Mouse (Mus musculus) hindbrain, postnatal 0 days (tissue): Measurements from ENCODE around the gene Gm4131. TPM values are rescaled to one million over a fixed set of nuclear protein-coding genes. Genes with fewer than 3 reads are reported as not detected.

Experiments used
- ATAC-seq: fragments of 200-750 bp; cut with Nextera tagmentation; 2 replicates; pipeline ENCODE4 v1.8.0; 2017; ENCODE audit warnings: mild to moderate bottlenecking, moderate TSS enrichment, moderate library complexity
- DNase-seq: peaks from one replicate; pipeline ENCODE4 v3.0.0-alpha.2; 2015; ENCODE audit warnings: low spot score
- H3K27ac ChIP-seq: fragments of 300-500 bp; sonication (generic); 2 replicates; pipeline ENCODE4 v1.5.1; 2014; ENCODE audit warnings: mild to moderate bottlenecking
- H3K27me3 ChIP-seq: fragments of 300-500 bp; sonication (generic); 2 replicates; pipeline ENCODE4 v1.6.1; 2014; ENCODE audit warnings: low read length, mixed read lengths; ENCODE audit not compliant: insufficient read depth
- H3K36me3 ChIP-seq: fragments of 300-500 bp; sonication (generic); 2 replicates; pipeline ENCODE4 v1.6.1; 2014; ENCODE audit warnings: low read length, mixed read lengths; ENCODE audit not compliant: insufficient read depth
- H3K4me1 ChIP-seq: fragments of 300-500 bp; sonication (generic); 2 replicates; pipeline ENCODE4 v1.6.1; 2014; ENCODE audit warnings: antibody characterized with exemption, low read length, mixed read lengths; ENCODE audit not compliant: insufficient read depth
- H3K4me2 ChIP-seq: fragments of 300-500 bp; sonication (generic); 2 replicates; pipeline ENCODE4 v1.6.1; 2014; ENCODE audit warnings: low read depth, mild to moderate bottlenecking, low read length, moderate library complexity, mixed read lengths
- H3K4me3 ChIP-seq: fragments of 300-500 bp; sonication (generic); 2 replicates; pipeline ENCODE4 v1.5.1; 2014; ENCODE audit warnings: low read length
- H3K9ac ChIP-seq: fragments of 300-500 bp; sonication (generic); replicated peaks from 2 replicates; pipeline ENCODE4 v1.6.1; 2014; ENCODE audit warnings: mild to moderate bottlenecking, low read length, moderate library complexity, mixed read lengths
- H3K9me3 ChIP-seq: fragments of 300-500 bp; sonication (generic); 2 replicates; pipeline ENCODE4 v1.6.1; 2016; ENCODE audit warnings: low read length, mixed read lengths
- CTCF ChIP-seq: IDR thresholded peaks from 2 replicates; pipeline ENCODE4 v1.5.1; 2016; ENCODE audit warnings: antibody characterized with exemption, control low read depth, low read depth
- WGBS: fragments of 180-500 bp; shearing (Covaris S2); extraction: QIAGEN DNeasy Blood & Tissue Kit; methylation state at CpG from one replicate; pipeline ENCODE4 v1.1.7; 2014; 5-methylcytosine and 5-hydroxymethylcytosine counted together
- polyA plus RNA-seq: library from polyadenylated mRNA; unstranded; fragments of >200 nt; fragmentation: Nextera tagmentation; extraction: Ambion mirVana; gene quantifications from 2 replicates; pipeline ENCODE4 v1.2.1, GENCODE M21; 2015
- total RNA-seq: library from RNA; depleted of rRNA; stranded (reverse); fragments of >200 nt; gene quantifications from 2 replicates; pipeline ENCODE4 v1.2.3, GENCODE M21; 2014

Gm4131 gene
- total and polyA plus RNA-seq, 2 experiments from 2014 or later, result 0.25 TPM; not detected in 1

- ATAC-seq (no peak), DNase-seq (no peak)
- Histone ChIP-seq H3K9ac (no peak overlapping the region), H3K36me3 (0 out of 2 replicates have a peak, but pooled peaks cover 10% of the 10 kb centered on the region), H3K4me2 (no peak overlapping the region), H3K4me1 (peaks cover 3% of the 10 kb centered on the region; the same call in 1 of the 2 replicates), H3K27ac (peak overlapping the region; percentile 82), H3K27me3 (no peaks in the 10 kb centered on the region), H3K4me3 (no peak overlapping the region), H3K9me3 (no peaks in the 10 kb centered on the region)
- TF ChIP-seq CTCF, result no peak
These were observed 17.9 kb upstream of the Gm4131 start for GRCm38 (mm10) chr14:62584637-62585036.

GRCm38 (mm10) chr14:62581768-62582167 lies 15.0 kb upstream of the Gm4131 start:
- no peak for TF ChIP-seq CTCF
- Histone ChIP-seq H3K27ac (peak overlapping the region; percentile 68), H3K9me3 (no peaks in the 10 kb centered on the region), H3K9ac (no peak overlapping the region), H3K4me3 (no peak overlapping the region), H3K4me2 (no peak overlapping the region), H3K4me1 (peaks cover 3% of the 10 kb centered on the region; the same call in 1 of the 2 replicates), H3K27me3 (no peaks in the 10 kb centered on the region), H3K36me3 (0 out of 2 replicates have a peak, but pooled peaks cover 4% of the 10 kb centered on the region)
- WGBS, result 28% methylated on average over 9 of the region's 9 CpGs
- DNase-seq (no peak), ATAC-seq (no peak)

- Histone ChIP-seq H3K4me1 (peaks cover 3% of the 10 kb centered on the region; the same call in 1 of the 2 replicates), H3K27me3 (no peaks in the 10 kb centered on the region), H3K9ac (no peak overlapping the region), H3K27ac (peak overlapping the region; percentile 68; the same call in 1 of the 2 replicates), H3K9me3 (no peaks in the 10 kb centered on the region), H3K4me2 (no peak overlapping the region), H3K4me3 (no peak overlapping the region), H3K36me3 (0 out of 2 replicates have a peak, but pooled peaks cover 4% of the 10 kb centered on the region)
- whole genome bisulfite sequencing, result 84% methylated on average over 3 of the region's 3 CpGs
- ATAC-seq, result peak; percentile 43; the same call in 1 of the 2 replicates
- no peak for TF ChIP-seq CTCF
- no peak for DNase-seq
These were observed 14.2 kb upstream of the Gm4131 start for GRCm38 (mm10) chr14:62580945-62581344.

GRCm38 (mm10) chr14:62575862-62576261 lies 9.1 kb upstream of the Gm4131 start:
- Histone ChIP-seq H3K27ac (no peak overlapping the region), H3K4me2 (no peak overlapping the region), H3K4me1 (no peaks in the 10 kb centered on the region), H3K4me3 (no peak overlapping the region), H3K36me3 (0 out of 2 replicates have a peak, but pooled peaks cover 4% of the 10 kb centered on the region), H3K9me3 (no peaks in the 10 kb centered on the region), H3K27me3 (no peaks in the 10 kb centered on the region), H3K9ac (no peak overlapping the region)
- ATAC-seq (peak; percentile 66), DNase-seq (peak; percentile 65)
- no peak for TF ChIP-seq CTCF
- 61% methylated on average over 8 of the region's 8 CpGs for WGBS

GRCm38 (mm10) chr14:62574906-62575305 lies 8.2 kb upstream of the Gm4131 start:
- 52% methylated on average over 6 of the region's 6 CpGs for WGBS
- H3K27ac ChIP-seq, result no peak overlapping the region
- H3K9me3 ChIP-seq, result no peaks in the 10 kb centered on the region
- DNase-seq (no peak), ATAC-seq (no peak)
- no peaks in the 10 kb centered on the region for H3K27me3 ChIP-seq
- H3K9ac ChIP-seq, result no peak overlapping the region
- no peak overlapping the region for H3K4me2 ChIP-seq
- 0 out of 2 replicates have a peak, but pooled peaks cover 4% of the 10 kb centered on the region for H3K36me3 ChIP-seq
- H3K4me1 ChIP-seq, result no peaks in the 10 kb centered on the region
- no peak for TF ChIP-seq CTCF
- no peak overlapping the region for H3K4me3 ChIP-seq

GRCm38 (mm10) chr14:62573454-62573853 lies 6.7 kb upstream of the Gm4131 start:
- Histone ChIP-seq H3K27me3 (no peaks in the 10 kb centered on the region), H3K9me3 (no peaks in the 10 kb centered on the region), H3K4me3 (no peak overlapping the region), H3K27ac (no peak overlapping the region), H3K4me1 (no peaks in the 10 kb centered on the region), H3K9ac (no peak overlapping the region), H3K4me2 (no peak overlapping the region), H3K36me3 (no peaks in the 10 kb centered on the region)
- DNase-seq, result no peak
- no peak for TF ChIP-seq CTCF
- ATAC-seq, result no peak
- 24% methylated on average over 2 of the region's 3 CpGs for WGBS

- 64% methylated on average over 4 of the region's 4 CpGs for WGBS
- no peaks in the 10 kb centered on the region for H3K9me3 ChIP-seq
- ATAC-seq (no peak), DNase-seq (no peak)
- H3K27me3 ChIP-seq, result no peaks in the 10 kb centered on the region
- H3K9ac ChIP-seq, result no peak overlapping the region
- no peak overlapping the region for H3K4me2 ChIP-seq
- no peak overlapping the region for H3K4me3 ChIP-seq
- no peaks in the 10 kb centered on the region; the same call in 1 of the 2 replicates for H3K36me3 ChIP-seq
- H3K27ac ChIP-seq, result no peak overlapping the region
- TF ChIP-seq CTCF, result no peak
- no peaks in the 10 kb centered on the region for H3K4me1 ChIP-seq
These were observed 3.6 kb upstream of the Gm4131 start for GRCm38 (mm10) chr14:62570299-62570698.
